11 mouse cellular contexts compared by ENCODE assay signal in genomic region chr4:150807727-150808470, GRCm38 (mm10). TPM values are rescaled to one million over a fixed set of nuclear protein-coding genes. Genes with fewer than 3 reads are reported as not detected.
DNase-seq lines count a peak whose midpoint lies in the region; ATAC-seq lines count a peak whose summit lies in the region.
"Had no signal": no experiment of that assay in that cellular context is flagged by ENCODE, and none has a peak within 500 bp of the region (broad histone marks: within the 10 kb centered on the region; RNA-seq: fewer than 3 reads in every experiment).

No protein-coding gene starts in this region.

- H3K4me3 ChIP-seq in lung, embryonic 16.5 days (ENCODE audit: low read length): no peak overlapping the region
- H3K4me3 ChIP-seq in macrophage (ENCODE audit: inconsistent target): no peak overlapping the region
- H3K4me3 ChIP-seq: left cerebral cortex, adult 2 months had no signal

- no peak for DNase-seq in lung, adult 18-20 months
- no peak for DNase-seq in cerebellum, postnatal 14 days
- DNase-seq in kidney, adult 9 months: no peak
- DNase-seq: adrenal gland, postnatal 10 days; cerebellum, adult 11-12 months; midbrain, embryonic 14.5 days had no signal

- H3K27ac ChIP-seq in lung, embryonic 16.5 days (ENCODE audit: low read length): no peak overlapping the region
- H3K27ac ChIP-seq in macrophage: 0 out of 2 replicates have a peak overlapping the region, but pooled peaks have one; percentile 12
- H3K27ac ChIP-seq: left cerebral cortex, adult 2 months had no signal

- H3K4me2 ChIP-seq in lung, embryonic 16.5 days (ENCODE audit: low read depth, low read length): no peak overlapping the region

- H3K27me3 ChIP-seq in lung, embryonic 16.5 days (ENCODE audit: control insufficient read depth, insufficient read depth, low read depth, low read length): no peaks in the 10 kb centered on the region

- 37% methylated on average over 20 of the region's 20 CpGs for WGBS in lung, embryonic 16.5 days
- 69% methylated on average over 20 of the region's 20 CpGs for WGBS in macrophage (ENCODE audit: missing documents)

- H3K9ac ChIP-seq in lung, embryonic 16.5 days (ENCODE audit: low read length): no peak overlapping the region

- 0 out of 2 replicates have a peak, but pooled peaks cover 2% of the 10 kb centered on the region for H3K9me3 ChIP-seq in lung, embryonic 16.5 days (ENCODE audit: control insufficient read depth, low read length)

- H3K79me2 ChIP-seq in macrophage (ENCODE audit: inconsistent target): no peaks in the 10 kb centered on the region

- peak; percentile 24 for ATAC-seq in lung, embryonic 16.5 days (ENCODE audit: low read depth)
- ATAC-seq in granulocyte monocyte progenitor cell, adult 5-6 weeks (replicated peaks; ENCODE audit: poor library complexity, severe bottlenecking): 0 out of 2 replicates have a peak, but pooled peaks have one; percentile 11
- ATAC-seq in inflammation-experienced regulatory T-cells, adult 6 months: peak; percentile 12

- H3K36me3 ChIP-seq in lung, embryonic 16.5 days (ENCODE audit: control insufficient read depth, insufficient read depth, low read length): no peaks in the 10 kb centered on the region
- no peaks in the 10 kb centered on the region for H3K36me3 ChIP-seq in macrophage (ENCODE audit: inconsistent target)

- H3K4me1 ChIP-seq in lung, embryonic 16.5 days (replicated peaks; ENCODE audit: control insufficient read depth, insufficient read depth, low read length): peaks cover 28% of the 10 kb centered on the region

RNA-seq across cellular contexts. Expression of gene Errfi1, which starts 45.8 kb away (rescaled TPM):
- 44.3 and 46.3 TPM in 2 replicates for polyA plus RNA-seq in lung, embryonic 16.5 days (2015; fragmentation: Nextera tagmentation; extraction: Ambion mirVana)
- 0.84 TPM in 1 of 2 replicates, not detected in the other for total RNA-seq in granulocyte monocyte progenitor cell, adult 5-6 weeks (2014; fragmentation: Nextera tagmentation)
- 0.52 and 1.2 TPM in 2 replicates for total RNA-seq in granulocyte monocyte progenitor cell, adult 5-6 weeks (2017)
- 1 to 10 TPM; 3.2 to 4.5 (median 3.6) TPM for polyA plus RNA-seq in inflammation-experienced regulatory T-cells, adult 6 months (2017; shearing (Covaris generic))
- total RNA-seq in macrophage (2018; cell fraction: chromatin; rRNA removed): 1,000 to 10,000 TPM in 2 of 26 experiments, 100 to 1,000 TPM in 6, 10 to 100 TPM in 9, 1 to 10 TPM in 9; 5.3 to 1,131 (median 35.7) TPM
- total RNA-seq in macrophage (2018; cell fraction: cytosol; rRNA removed): 100 to 1,000 TPM in 6 of 26 experiments, 10 to 100 TPM in 8, 1 to 10 TPM in 12; 3.1 to 807 (median 10.7) TPM
- 1,000 to 10,000 TPM in 2 of 26 experiments, 100 to 1,000 TPM in 7, 10 to 100 TPM in 11, 1 to 10 TPM in 6; 4.9 to 1,007 (median 57.5) TPM for total RNA-seq in macrophage (2018; cell fraction: nucleus; rRNA removed)
- polyA plus RNA-seq in macrophage (2018): 4.5 to 7.1 TPM (median 5.5 TPM) in 3 replicates
